Mouse (Mus musculus): ENCODE measurements around the gene Apom. TPM values are rescaled to one million over a fixed set of nuclear protein-coding genes. Genes with fewer than 3 reads are reported as not detected.

Apom gene
- total RNA-seq, 2 experiments from 2014 or later: not detected

Other genes starting within 250 kb of the Apom start
- 1 to 10 TPM; 2.0 to 3.7 TPM for gene C2, start 233.8 kb downstream of the Apom start, total RNA-seq (2021)
- gene Ehmt2, start 233.6 kb downstream of the Apom start, total RNA-seq (2021): 100 to 1,000 TPM; 168 to 173 TPM
- under 1 TPM; 0.18 to 0.38 TPM for gene Slc44a4, start 217.6 kb downstream of the Apom start, total RNA-seq (2021)
- 10 to 100 TPM; 31.9 to 32.9 TPM for gene Neu1, start 200.8 kb downstream of the Apom start, total RNA-seq (2021)
- 10 to 100 TPM; 12.5 TPM for gene Hspa1b, start 172.8 kb downstream of the Apom start, total RNA-seq (2021)
- not detected for gene Gm20481, start 162.1 kb downstream of the Apom start, total RNA-seq (2021)
- gene Hspa1a, start 159.9 kb downstream of the Apom start, total RNA-seq (2021): 10 to 100 TPM; 12.4 to 13.1 TPM
- gene Hspa1l, start 159.3 kb downstream of the Apom start, total RNA-seq (2021): under 1 TPM; 0.38 to 0.44 TPM
- gene Lsm2, start 150.2 kb downstream of the Apom start, total RNA-seq (2021): 10 to 100 TPM; 19.4 to 25.0 TPM
- gene Vars, start 131.1 kb downstream of the Apom start, total RNA-seq (2021): 10 to 100 TPM; 52.9 to 55.9 TPM
- gene Vwa7, start 115.5 kb downstream of the Apom start, total RNA-seq (2021): under 1 TPM; 0.14 to 0.21 TPM
- 1 to 10 TPM; 1.8 to 2.6 TPM for gene Sapcd1, start 104.0 kb downstream of the Apom start, total RNA-seq (2021)
- 1 to 10 TPM in 1 of 2 experiments, under 1 TPM in 1; 0.79 to 1.9 TPM for gene Msh5, start 85.3 kb downstream of the Apom start, total RNA-seq (2021)
- gene Clic1, start 82.1 kb downstream of the Apom start, total RNA-seq (2021): 10 to 100 TPM; 11.7 to 14.8 TPM
- 10 to 100 TPM; 26.4 to 33.1 TPM for gene Ddah2, start 73.0 kb downstream of the Apom start, total RNA-seq (2021)
- not detected for gene Ly6g6c, start 66.7 kb downstream of the Apom start, total RNA-seq (2021)
- not detected for gene Mpig6b, start 65.9 kb downstream of the Apom start, total RNA-seq (2021)
- gene Ly6g6e, start 55.1 kb downstream of the Apom start, total RNA-seq (2021): 1 to 10 TPM; 1.6 to 1.8 TPM
- 1 to 10 TPM; 1.2 to 2.6 TPM for gene Ly6g6d, start 54.0 kb downstream of the Apom start, total RNA-seq (2021)
- gene Ly6g6f, start 46.4 kb downstream of the Apom start, total RNA-seq (2021): not detected
- gene Abhd16a, start 42.8 kb downstream of the Apom start, total RNA-seq (2021): 10 to 100 TPM; 88.8 to 93.0 TPM
- not detected for gene Ly6g5c, start 23.8 kb downstream of the Apom start, total RNA-seq (2021)
- gene Ly6g5b, start 16.6 kb downstream of the Apom start, total RNA-seq (2021): under 1 TPM; 0.67 to 0.74 TPM
- 10 to 100 TPM; 10.2 to 13.2 TPM for gene Gpank1, start 10.6 kb downstream of the Apom start, total RNA-seq (2021)
- 100 to 1,000 TPM; 174 to 179 TPM for gene Csnk2b, start 10.0 kb downstream of the Apom start, total RNA-seq (2021)
- gene D17H6S53E, start 5.7 kb downstream of the Apom start, total RNA-seq (2021): 10 to 100 TPM; 20.8 to 26.1 TPM
- gene Bag6, start 3.1 kb upstream of the Apom start, total RNA-seq (2021): 100 to 1,000 TPM; 289 TPM
- 100 to 1,000 TPM; 305 to 314 TPM for gene Prrc2a, start 32.8 kb upstream of the Apom start, total RNA-seq (2021)
- 10 to 100 TPM in 1 of 2 experiments, 1 to 10 TPM in 1; 9.9 to 10.4 TPM for gene Aif1, start 44.0 kb upstream of the Apom start, total RNA-seq (2021)
- 10 to 100 TPM in 1 of 2 experiments, 1 to 10 TPM in 1; 8.2 to 12.1 TPM for gene Lst1, start 56.4 kb upstream of the Apom start, total RNA-seq (2021)
- gene Ltb, start 62.4 kb upstream of the Apom start, total RNA-seq (2021): 1 to 10 TPM in 1 of 2 experiments, under 1 TPM in 1; 0.55 to 1.0 TPM
- under 1 TPM in 1 of 2 experiments, not detected in 1; 0.31 TPM for gene Tnf, start 70.0 kb upstream of the Apom start, total RNA-seq (2021)
- 1 to 10 TPM in 1 of 2 experiments, under 1 TPM in 1; 0.62 to 1.1 TPM for gene Lta, start 73.3 kb upstream of the Apom start, total RNA-seq (2021)
- not detected for gene Gm16181, start 88.8 kb upstream of the Apom start, total RNA-seq (2021)
- gene Atp6v1g2, start 101.6 kb upstream of the Apom start, total RNA-seq (2021): 100 to 1,000 TPM; 485 to 488 TPM
- gene Nfkbil1, start 103.7 kb upstream of the Apom start, total RNA-seq (2021): 10 to 100 TPM; 13.2 to 14.5 TPM
- 100 to 1,000 TPM; 234 to 244 TPM for gene Ddx39b, start 109.7 kb upstream of the Apom start, total RNA-seq (2021)
- gene H2-D1, start 130.7 kb upstream of the Apom start, total RNA-seq (2021): 10 to 100 TPM; 14.5 to 14.8 TPM
- under 1 TPM; 0.21 to 0.25 TPM for gene H2-Q1, start 188.4 kb upstream of the Apom start, total RNA-seq (2021)
- gene H2-Q2, start 210.2 kb upstream of the Apom start, total RNA-seq (2021): under 1 TPM; 0.52 to 0.74 TPM
- 1 to 10 TPM; 1.1 to 1.8 TPM for gene H2-Q4, start 247.6 kb upstream of the Apom start, total RNA-seq (2021)